Mouse (Mus musculus): Measurements from ENCODE around the gene Gpr142.

Gene Gpr142

GRCm38 (mm10) chr11:114844464-114845220 lies 45.9 kb downstream of the Gpr142 start:
- DNase-seq (ENCODE audit: low spot score): no peak

GRCm38 (mm10) chr11:114846336-114846735 lies 47.6 kb downstream of the Gpr142 start:
- no peak for DNase-seq (ENCODE audit: low spot score)

DNA sequence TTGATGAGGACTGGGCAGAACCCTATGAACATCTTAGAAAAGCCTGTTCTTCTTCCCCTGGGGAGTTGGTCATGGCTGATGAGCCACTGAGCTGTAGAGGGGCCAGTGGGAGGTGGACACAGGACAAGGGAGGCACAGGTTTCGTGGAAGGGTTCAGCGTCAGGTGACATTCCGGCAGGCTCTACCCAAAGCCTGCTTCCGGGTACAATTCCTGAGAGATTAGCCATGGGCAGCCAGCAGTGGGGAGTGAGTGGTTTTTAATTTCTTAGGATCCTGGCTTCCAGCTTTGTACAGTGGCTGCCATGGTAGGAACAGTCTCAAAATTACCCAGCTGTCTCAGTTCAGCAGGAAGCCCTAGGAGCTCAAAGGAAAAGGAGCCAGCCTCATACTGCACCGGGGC lies 48.3 kb downstream of the Gpr142 start:
- no peak for DNase-seq (ENCODE audit: low spot score)

- DNase-seq (ENCODE audit: low spot score): no peak
These were observed 50.8 kb downstream of the Gpr142 start for GRCm38 (mm10) chr11:114849572-114849971.

- no peak for DNase-seq (ENCODE audit: low spot score)
These were observed 51.3 kb downstream of the Gpr142 start for GRCm38 (mm10) chr11:114850066-114850451.

GRCm38 (mm10) chr11:114850452-114851268 lies 51.9 kb downstream of the Gpr142 start, which contains the start of gene Gprc5c:
Gene Gprc5c (plus strand): TSS chr11:114851152.
- no peak for DNase-seq (ENCODE audit: low spot score)

GRCm38 (mm10) chr11:114851269-114851607 lies 52.5 kb downstream of the Gpr142 start:
- no peak for DNase-seq (ENCODE audit: low spot score)

- DNase-seq (ENCODE audit: low spot score): peak; percentile 29
These were observed 53.0 kb downstream of the Gpr142 start for GRCm38 (mm10) chr11:114851608-114852310.

DNA sequence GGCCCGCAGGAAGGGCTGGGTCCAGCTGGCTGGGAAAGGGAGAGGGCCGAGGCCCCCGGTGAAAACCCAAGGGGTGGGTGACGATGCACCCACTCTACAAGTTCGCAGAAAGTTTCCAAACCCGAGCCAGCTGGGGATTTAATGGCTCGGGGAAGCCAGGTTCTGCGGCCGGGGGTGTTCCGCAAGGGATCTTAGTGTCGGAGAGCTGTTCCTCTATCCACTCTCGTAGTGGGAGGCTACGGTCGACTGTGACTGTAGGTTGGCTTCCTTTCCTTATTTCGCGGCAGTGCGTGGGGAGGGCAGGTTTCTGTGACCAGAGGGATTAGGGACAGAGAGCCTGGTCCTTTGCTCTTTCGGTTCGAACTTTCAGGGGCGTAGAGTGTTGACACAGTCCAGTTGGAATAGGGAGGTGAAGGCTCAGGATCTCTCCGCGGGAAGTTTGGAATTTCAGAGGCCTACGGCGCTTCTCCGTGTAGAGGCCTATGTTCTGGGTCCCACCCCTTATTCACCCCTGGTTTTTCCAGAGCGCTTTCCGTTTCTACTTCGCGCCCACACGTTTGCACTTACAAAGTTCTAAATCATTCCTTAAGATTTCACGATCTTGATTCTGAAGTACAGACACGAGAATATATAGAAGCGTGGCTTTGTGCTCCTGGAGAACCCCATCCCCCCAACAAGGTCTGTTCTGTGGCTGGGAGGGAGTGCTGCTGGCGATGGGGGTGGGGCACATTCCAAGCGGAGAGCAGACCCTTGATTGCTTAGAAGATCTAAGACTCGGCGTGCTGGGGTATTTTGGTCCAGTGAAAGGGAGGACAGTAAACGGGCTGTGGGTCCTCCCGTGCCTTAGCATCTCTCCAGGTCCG lies 53.8 kb downstream of the Gpr142 start:
- DNase-seq (ENCODE audit: low spot score): no peak

DNA sequence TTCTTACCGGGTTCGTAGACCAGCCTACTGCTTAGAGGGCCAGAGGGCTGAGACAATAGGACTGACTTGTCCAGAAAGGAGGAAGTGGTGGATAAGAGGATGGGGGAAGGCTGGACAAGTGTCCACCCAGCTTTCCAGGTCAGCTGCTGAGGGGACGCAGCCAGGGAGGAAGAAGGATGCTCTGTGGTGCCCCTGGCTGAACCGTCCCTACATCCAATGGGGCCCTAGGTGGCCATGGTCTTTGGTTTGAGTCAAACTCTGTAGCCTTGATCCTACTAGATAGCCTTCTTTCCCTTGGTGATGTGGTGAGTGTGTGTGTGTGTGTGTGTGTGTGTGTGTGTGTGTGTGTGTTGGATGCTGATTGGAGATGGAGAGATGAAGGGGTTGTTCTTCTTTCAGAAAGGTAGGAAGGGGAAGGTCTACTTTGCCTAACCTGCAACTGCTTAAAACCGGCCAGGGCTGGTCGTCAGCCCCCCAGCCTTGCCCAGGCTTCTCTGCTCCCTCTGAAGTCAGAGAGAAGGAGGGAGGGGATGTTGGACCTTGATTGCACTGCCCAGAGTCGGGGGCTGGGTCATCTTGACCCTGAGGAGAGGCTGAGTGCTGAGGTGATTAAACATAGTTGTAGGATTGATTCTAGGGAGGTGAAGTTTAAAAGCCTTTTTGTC lies 54.6 kb downstream of the Gpr142 start:
- no peak for DNase-seq (ENCODE audit: low spot score)

DNA sequence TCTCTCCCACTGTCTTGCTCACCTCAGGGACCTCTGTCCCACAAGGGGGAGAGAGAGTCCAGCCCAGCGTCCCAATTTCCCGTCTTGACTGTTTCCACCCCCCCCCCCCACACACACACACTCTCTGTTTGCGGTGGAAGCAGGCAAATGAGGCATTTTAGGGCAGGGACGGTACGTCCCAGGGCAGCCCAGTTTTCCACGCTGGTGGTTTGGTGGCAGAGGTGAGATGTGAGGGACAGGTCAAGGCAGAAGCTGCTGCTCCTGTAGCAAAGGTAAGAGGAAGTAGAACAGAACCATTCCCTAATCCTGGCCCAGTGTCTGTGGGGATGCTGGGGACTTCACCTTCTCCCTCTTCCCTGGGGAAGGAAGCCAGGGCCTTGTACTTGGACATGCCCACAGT lies 55.9 kb downstream of the Gpr142 start:
- DNase-seq (ENCODE audit: low spot score): no peak

DNA sequence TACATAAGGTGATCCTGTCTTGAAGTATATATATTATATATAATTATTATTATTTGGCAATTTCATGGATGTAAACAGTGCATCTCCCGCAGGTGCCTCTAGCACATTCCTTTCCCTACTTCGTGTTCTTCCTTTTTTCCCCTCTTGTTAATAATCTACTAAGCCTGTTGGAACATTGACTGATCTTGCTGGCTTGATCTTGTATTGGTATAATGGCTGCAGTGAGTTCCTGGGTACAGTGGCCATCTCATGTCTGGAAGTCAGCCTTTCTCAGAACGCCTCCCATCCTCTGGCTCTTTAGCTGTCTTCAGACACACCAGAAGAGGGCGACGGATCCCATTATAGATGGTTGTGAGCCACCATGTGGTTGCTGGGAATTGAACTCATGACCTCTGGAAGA lies 57.4 kb downstream of the Gpr142 start:
- no peak for DNase-seq (ENCODE audit: low spot score)
